Mouse (Mus musculus): ENCODE measurements at regions not wholly inside any gene's neighbourhood (a gene's known extent, or its start where the extent isn't known, plus 50 kb on each side); places are given as distances from the start of the nearest gene placed in this dataset.

DNA sequence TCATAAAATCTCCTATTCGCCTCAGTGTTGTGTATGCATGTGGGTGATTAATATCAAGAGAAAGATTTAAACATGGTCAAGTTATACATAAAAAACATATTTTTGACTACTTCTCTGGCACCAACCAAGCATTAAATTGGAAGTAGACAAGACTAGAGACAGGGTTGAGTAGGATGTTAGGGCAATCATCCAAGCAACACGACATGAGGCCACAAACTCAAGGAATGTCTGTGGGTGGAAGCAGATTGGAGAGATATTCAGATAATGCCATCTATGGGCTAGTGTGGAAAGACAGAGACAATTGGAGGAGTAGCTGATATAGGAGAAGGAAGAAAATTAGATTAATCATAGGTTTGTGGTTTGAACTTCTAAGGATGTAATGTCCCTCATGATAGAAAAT is 60.0 kb upstream of the Car10 start:
- no peak overlapping the region for H3K4me3 ChIP-seq (ENCODE audit: control insufficient read depth in 1 of 2, insufficient read depth in 1 of 2, low read depth in 2 of 2, low read length in 2 of 2)

DNA sequence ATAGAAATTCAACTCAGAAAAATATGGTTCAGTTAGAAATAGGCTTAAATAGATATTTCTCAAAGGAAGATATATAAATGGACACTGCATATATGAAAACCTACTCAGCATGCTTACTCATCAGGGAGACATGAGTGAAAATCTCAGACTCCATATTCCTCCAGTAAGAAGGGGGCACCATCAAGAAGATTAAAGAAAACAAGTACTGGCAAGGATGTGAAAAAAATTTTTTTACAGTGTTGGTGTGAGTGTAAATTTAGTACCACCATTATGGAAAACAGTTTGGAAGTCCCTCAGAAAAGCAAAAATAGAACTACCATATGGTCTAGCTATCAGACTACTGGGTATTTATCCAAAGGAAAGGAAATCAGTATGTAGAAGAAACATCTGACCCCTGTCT is 58.5 kb upstream of the Car10 start:
- Histone ChIP-seq H3K27ac (ENCODE audit: control insufficient read depth, low read depth, low read length) (no peak overlapping the region), H3K4me1 (ENCODE audit: control insufficient read depth in 1 of 2, insufficient read depth in 2 of 2, low read length in 2 of 2) (no peaks in the 10 kb centered on the region), H3K79me2 (ENCODE audit: control insufficient read depth, insufficient read depth, low read length, poor library complexity) (no peaks in the 10 kb centered on the region), H3K36me3 (ENCODE audit: control insufficient read depth in 1 of 2, insufficient read depth in 2 of 2, low read length in 2 of 2) (no peaks in the 10 kb centered on the region), H3K9ac (ENCODE audit: control insufficient read depth, low read depth, low read length, poor library complexity, severe bottlenecking) (no peak overlapping the region), H3K9me3 (replicated peaks; ENCODE audit: insufficient read depth, low read length) (no peaks in the 10 kb centered on the region), H3K27me3 (ENCODE audit: control insufficient read depth in 1 of 2, insufficient read depth in 2 of 2, low read length in 2 of 2) (no peaks in the 10 kb centered on the region), H3K4me3 (ENCODE audit: control insufficient read depth in 1 of 2, insufficient read depth in 1 of 2, low read depth in 2 of 2, low read length in 2 of 2) (no peak overlapping the region)
- no peak for DNase-seq (ENCODE audit: low read depth, low spot score)
- TF ChIP-seq MYB (IDR thresholded peaks at IDR 0.05; ENCODE audit: low read depth, low read length): no peak
- no peak for TF ChIP-seq E2F4 (IDR thresholded peaks at IDR 0.05; ENCODE audit: borderline replicate concordance, low read depth, low read length)
- TF ChIP-seq USF1 (IDR thresholded peaks at IDR 0.05; ENCODE audit: low read depth, low read length): no peak
- no peak for TF ChIP-seq SMC3 (IDR thresholded peaks at IDR 0.05; ENCODE audit: low read depth, low read length)

More for the DNA sequence above, 60.0 kb upstream of the Car10 start:
- Histone ChIP-seq H3K36me3 (ENCODE audit: control insufficient read depth in 1 of 2, insufficient read depth in 2 of 2, low read length in 2 of 2) (no peaks in the 10 kb centered on the region), H3K27me3 (ENCODE audit: control insufficient read depth in 1 of 2, insufficient read depth in 2 of 2, low read length in 2 of 2) (no peaks in the 10 kb centered on the region), H3K27ac (ENCODE audit: control insufficient read depth, low read depth, low read length) (no peak overlapping the region), H3K9ac (ENCODE audit: control insufficient read depth, low read depth, low read length, poor library complexity, severe bottlenecking) (no peak overlapping the region), H3K79me2 (ENCODE audit: control insufficient read depth, insufficient read depth, low read length, poor library complexity) (no peaks in the 10 kb centered on the region), H3K9me3 (replicated peaks; ENCODE audit: insufficient read depth, low read length) (no peaks in the 10 kb centered on the region), H3K4me1 (ENCODE audit: control insufficient read depth in 1 of 2, insufficient read depth in 2 of 2, low read length in 2 of 2) (no peaks in the 10 kb centered on the region)
- no peak for DNase-seq (ENCODE audit: low read depth, low spot score)
- TF ChIP-seq GABPA (IDR thresholded peaks at IDR 0.05; ENCODE audit: low read depth, low read length): no peak
- no peak for TF ChIP-seq ELF1 (IDR thresholded peaks at IDR 0.05; ENCODE audit: low read depth, low read length)

DNA sequence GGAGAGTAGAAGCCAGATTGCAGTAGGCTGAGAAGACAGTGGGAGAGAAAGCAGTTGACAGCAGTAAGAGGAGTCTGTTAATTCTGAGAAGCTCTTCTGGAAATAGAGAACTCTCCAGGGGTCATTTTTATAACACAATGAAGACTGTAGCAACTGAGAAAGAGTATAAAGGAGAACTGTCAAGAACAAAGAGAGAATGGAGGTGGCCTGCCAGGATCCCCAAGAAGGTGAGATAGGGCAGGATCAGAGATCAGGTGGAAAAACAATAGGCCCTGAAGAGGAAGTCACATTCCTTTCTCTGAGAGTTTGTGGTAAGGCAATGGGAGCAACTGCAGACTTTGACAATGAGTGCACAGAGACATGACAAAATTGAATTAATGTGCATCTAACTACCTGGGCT is 57.0 kb upstream of the Car10 start:
- H3K36me3 ChIP-seq (ENCODE audit: control insufficient read depth in 1 of 2, insufficient read depth in 2 of 2, low read length in 2 of 2): no peaks in the 10 kb centered on the region
- no peaks in the 10 kb centered on the region for H3K27me3 ChIP-seq (ENCODE audit: control insufficient read depth in 1 of 2, insufficient read depth in 2 of 2, low read length in 2 of 2)
- H3K4me3 ChIP-seq (ENCODE audit: control insufficient read depth in 1 of 2, insufficient read depth in 1 of 2, low read depth in 2 of 2, low read length in 2 of 2): no peak overlapping the region
- TF ChIP-seq TBP (IDR thresholded peaks at IDR 0.05; ENCODE audit: low read depth, low read length) (no peak), EP300 (IDR thresholded peaks at IDR 0.05; ENCODE audit: low read depth in 1 of 2, low read length in 2 of 2) (no peak), NELFE (IDR thresholded peaks at IDR 0.05; ENCODE audit: low read depth, low read length) (no peak), ZMIZ1 (IDR thresholded peaks at IDR 0.05; ENCODE audit: low read depth, low read length) (no peak), MAFK (IDR thresholded peaks at IDR 0.05; ENCODE audit: borderline replicate concordance, low read depth, low read length) (no peak), USF1 (IDR thresholded peaks at IDR 0.05; ENCODE audit: low read depth, low read length) (no peak), HCFC1 (IDR thresholded peaks at IDR 0.05; ENCODE audit: low read depth, low read length) (no peak), E2F4 (IDR thresholded peaks at IDR 0.05; ENCODE audit: borderline replicate concordance, low read depth, low read length) (no peak), USF2 (IDR thresholded peaks at IDR 0.05; ENCODE audit: borderline replicate concordance in 1 of 2, insufficient read depth in 1 of 2, low read depth in 1 of 2, low read length in 2 of 2) (no peak), ETS1 (IDR thresholded peaks at IDR 0.05; ENCODE audit: low read depth, low read length) (no peak), CTCF (IDR thresholded peaks at IDR 0.05 in 2 of 3, conservative IDR thresholded peaks at IDR 0.05 in 1 of 3; ENCODE audit: control insufficient read depth in 1 of 3, insufficient read depth in 1 of 3, low read depth in 2 of 3, low read length in 3 of 3, poor library complexity in 1 of 3, severe bottlenecking in 1 of 3) (no peak), JUND (IDR thresholded peaks at IDR 0.05; ENCODE audit: low read depth, low read length) (no peak), CHD2 (IDR thresholded peaks at IDR 0.05; ENCODE audit: low read length) (no peak), SMC3 (IDR thresholded peaks at IDR 0.05; ENCODE audit: low read depth, low read length) (no peak), ZNF384 (IDR thresholded peaks at IDR 0.05; ENCODE audit: low read depth, low read length) (no peak), NRF1 (IDR thresholded peaks at IDR 0.05; ENCODE audit: insufficient read depth, low read depth, low read length, poor library complexity, severe bottlenecking) (no peak), POLR2AphosphoS2 (IDR thresholded peaks at IDR 0.05; ENCODE audit: low read length) (no peak), KAT2A (conservative IDR thresholded peaks at IDR 0.05; ENCODE audit: low read depth, low read length) (no peak), MEF2A (IDR thresholded peaks at IDR 0.05; ENCODE audit: extremely low read depth, insufficient replicate concordance, low read depth, low read length, poor library complexity, severe bottlenecking) (no peak), ELF1 (IDR thresholded peaks at IDR 0.05; ENCODE audit: low read depth, low read length) (no peak)
- no peaks in the 10 kb centered on the region for H3K4me1 ChIP-seq (ENCODE audit: control insufficient read depth in 1 of 2, insufficient read depth in 2 of 2, low read length in 2 of 2)
- no peaks in the 10 kb centered on the region for H3K9me3 ChIP-seq (replicated peaks; ENCODE audit: insufficient read depth, low read length)
- H3K27ac ChIP-seq (ENCODE audit: control insufficient read depth, low read depth, low read length): no peak overlapping the region
- no peaks in the 10 kb centered on the region for H3K79me2 ChIP-seq (ENCODE audit: control insufficient read depth, insufficient read depth, low read length, poor library complexity)
- DNase-seq (ENCODE audit: low read depth, low spot score): no peak
- no peak overlapping the region for H3K9ac ChIP-seq (ENCODE audit: control insufficient read depth, low read depth, low read length, poor library complexity, severe bottlenecking)

All from MEL (cell line).